Mouse (Mus musculus) limb, embryonic 11.5 days (tissue): ENCODE measurements around the gene Retnlg. TPM values are rescaled to one million over a fixed set of nuclear protein-coding genes. Genes with fewer than 3 reads are reported as not detected.
"Not testable (repeated sequence)": the region's sequence is repeated elsewhere in the genome, so short reads cannot be mapped to it uniquely, and the experiment has no call there.

ENCODE experiments used
- ATAC-seq: fragments of 200-750 bp; cut with Nextera tagmentation; 2 replicates; pipeline ENCODE4 v1.8.0; 2017; ENCODE audit warnings: low read depth; ENCODE audit not compliant: insufficient number of reproducible peaks, low FRiP score, low TSS enrichment
- DNase-seq: peaks from one replicate; pipeline ENCODE4 v3.0.0-alpha.2; 2015; ENCODE audit warnings: low spot score
- H3K27ac ChIP-seq: fragments of 300-500 bp; sonication (generic); replicated peaks from 2 replicates; pipeline ENCODE4 v1.5.1; 2014; ENCODE audit warnings: low read depth, mild to moderate bottlenecking, low read length
- H3K27me3 ChIP-seq: fragments of 300-500 bp; sonication (generic); 2 replicates; pipeline ENCODE4 v1.6.1; 2014; ENCODE audit warnings: mild to moderate bottlenecking, low read length, mixed read lengths; ENCODE audit not compliant: control insufficient read depth, insufficient read depth
- H3K36me3 ChIP-seq: fragments of 300-500 bp; sonication (generic); 2 replicates; pipeline ENCODE4 v1.6.1; 2014; ENCODE audit warnings: mild to moderate bottlenecking, low read length, moderate library complexity, mixed read lengths; ENCODE audit not compliant: control insufficient read depth, insufficient read depth
- H3K4me1 ChIP-seq: fragments of 300-500 bp; sonication (generic); 2 replicates; pipeline ENCODE4 v1.6.1; 2014; ENCODE audit warnings: low read length, mixed read lengths; ENCODE audit not compliant: control insufficient read depth, insufficient read depth
- H3K4me2 ChIP-seq: fragments of 300-500 bp; sonication (generic); 2 replicates; pipeline ENCODE4 v1.6.1; 2014; ENCODE audit warnings: low read depth, mild to moderate bottlenecking, moderate library complexity; ENCODE audit not compliant: severe bottlenecking
- H3K4me3 ChIP-seq: fragments of 300-500 bp; sonication (generic); 2 replicates; pipeline ENCODE4 v1.5.1; 2014; ENCODE audit warnings: low read depth, low read length
- H3K9ac ChIP-seq: fragments of 300-500 bp; sonication (generic); 2 replicates; pipeline ENCODE4 v1.6.1; 2014; ENCODE audit warnings: mild to moderate bottlenecking, low read length
- H3K9me3 ChIP-seq: fragments of 300-500 bp; sonication (generic); 2 replicates; pipeline ENCODE4 v1.6.1; 2016; ENCODE audit warnings: low read length; ENCODE audit not compliant: control insufficient read depth
- WGBS: fragments of 180-500 bp; shearing (Covaris S2); extraction: QIAGEN DNeasy Blood & Tissue Kit; methylation state at CpG from one replicate; pipeline ENCODE4 v1.1.7; 2014; 5-methylcytosine and 5-hydroxymethylcytosine counted together
- polyA plus RNA-seq: library from polyadenylated mRNA; unstranded; fragments of >200 nt; fragmentation: Nextera tagmentation; extraction: Ambion mirVana; gene quantifications from 2 replicates; pipeline ENCODE4 v1.2.1, GENCODE M21; 2014

The Retnlg gene
- polyA plus RNA-seq = not detected in 2 replicates

- Histone ChIP-seq H3K27ac (no peak within 1 kb of the TSS), H3K4me1 (no peaks in the 10 kb centered on the region), H3K36me3 (no peaks in the 10 kb centered on the region), H3K27me3 (no peaks in the 10 kb centered on the region), H3K9ac (no peak within 1 kb of the TSS), H3K4me3 (no peak within 1 kb of the TSS), H3K4me2 (no peak within 1 kb of the TSS), H3K9me3 (no peaks in the 10 kb centered on the region)
- 82% methylated on average over 4 of the region's 4 CpGs for WGBS
- DNase-seq = no peak
- ATAC-seq = no peak
Observed at GRCm38 (mm10) chr16:48872321-48872720, at the start of gene Retnlg. Gene Retnlg (plus strand): TSS chr16:48872621.

DNA sequence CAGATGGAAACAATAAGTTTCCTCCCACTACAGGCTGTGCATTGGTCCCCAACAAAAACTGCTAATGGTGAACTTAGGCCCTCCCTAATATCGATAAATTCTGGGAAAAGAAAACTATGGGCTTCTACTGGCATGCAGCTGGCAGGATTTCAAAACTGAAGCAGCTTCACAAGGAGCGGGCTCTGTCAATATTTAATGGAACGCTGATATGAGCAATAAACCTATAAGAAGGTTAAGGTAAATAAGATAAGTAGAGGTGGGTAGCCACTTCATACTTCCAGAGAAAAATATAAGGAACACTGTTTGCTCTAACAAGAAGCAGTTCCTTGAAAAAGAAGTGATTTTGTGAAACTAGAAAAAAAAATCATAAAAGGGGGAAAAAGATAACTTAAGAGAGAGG is 45.9 kb upstream of the Retnlg start:
- Histone ChIP-seq H3K4me1 (no peaks in the 10 kb centered on the region), H3K36me3 (no peaks in the 10 kb centered on the region), H3K27ac (no peak overlapping the region), H3K4me3 (no peak overlapping the region), H3K27me3 (no peaks in the 10 kb centered on the region), H3K4me2 (no peak overlapping the region), H3K9me3 (no peaks in the 10 kb centered on the region), H3K9ac (no peak overlapping the region)
- DNase-seq (no peak), ATAC-seq (no peak)
- 88% methylated on average over 3 of the region's 3 CpGs for WGBS

DNA sequence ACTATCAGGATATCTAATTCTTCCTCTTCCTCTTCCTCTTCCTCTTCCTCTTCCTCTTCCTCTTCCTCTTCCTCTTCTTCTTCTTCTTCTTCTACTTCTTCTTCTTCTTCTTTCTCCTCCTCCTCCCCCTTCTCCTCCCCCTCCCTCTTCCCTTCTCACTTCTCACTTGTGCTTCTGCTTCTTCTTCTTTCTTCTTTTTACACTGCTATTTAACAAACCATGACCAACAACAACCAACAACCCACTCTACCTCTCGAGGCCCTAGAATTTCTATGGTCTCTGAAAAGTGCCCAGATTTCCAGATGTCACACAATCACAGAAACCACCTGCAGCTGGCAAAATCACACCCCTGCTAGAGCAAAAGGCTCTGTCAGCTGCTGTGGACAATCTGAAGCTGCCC is 44.8 kb upstream of the Retnlg start:
- no peaks in the 10 kb centered on the region for H3K9me3 ChIP-seq
- no peaks in the 10 kb centered on the region for H3K4me1 ChIP-seq
- DNase-seq = no peak
- 69% methylated on average over 1 of the region's 1 CpGs for WGBS
- ATAC-seq = no peak
- H3K4me2 ChIP-seq = no peak overlapping the region
- no peaks in the 10 kb centered on the region for H3K27me3 ChIP-seq
- no peak overlapping the region for H3K27ac ChIP-seq
- H3K9ac ChIP-seq = no peak overlapping the region
- H3K4me3 ChIP-seq = no peak overlapping the region
- H3K36me3 ChIP-seq = no peaks in the 10 kb centered on the region

DNA sequence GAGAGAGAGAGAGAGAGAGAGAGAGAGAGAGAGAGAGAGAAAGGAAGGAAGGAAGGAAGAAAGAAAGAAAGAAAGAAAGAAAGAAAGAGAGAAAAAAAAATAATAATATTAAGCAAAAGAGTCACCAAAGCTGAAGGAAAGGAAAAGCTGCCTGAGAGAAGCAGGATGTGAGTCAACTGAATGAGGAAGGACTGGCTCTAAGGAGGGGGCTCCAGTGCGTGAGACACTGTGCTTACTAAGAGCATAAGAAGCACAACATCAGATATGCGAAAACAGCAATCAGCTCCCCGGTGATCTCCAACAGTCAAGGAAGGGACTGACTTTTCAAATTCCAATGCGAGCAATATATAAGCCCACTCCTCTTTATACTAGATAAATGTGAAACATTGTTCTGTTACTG is 43.4 kb upstream of the Retnlg start:
- ATAC-seq = no peak

GRCm38 (mm10) chr16:48832055-48832454 is 40.4 kb upstream of the Retnlg start:
- Histone ChIP-seq H3K4me2 (no peak overlapping the region), H3K36me3 (no peaks in the 10 kb centered on the region), H3K4me1 (no peaks in the 10 kb centered on the region), H3K9ac (no peak overlapping the region), H3K9me3 (no peaks in the 10 kb centered on the region), H3K4me3 (no peak overlapping the region), H3K27me3 (no peaks in the 10 kb centered on the region), H3K27ac (no peak overlapping the region)
- 68% methylated on average over 8 of the region's 8 CpGs for WGBS
- DNase-seq (no peak), ATAC-seq (no peak)

More for the DNA sequence above, 43.4 kb upstream of the Retnlg start:
- Histone ChIP-seq H3K36me3 (no peaks in the 10 kb centered on the region), H3K9ac (no peak overlapping the region), H3K9me3 (no peaks in the 10 kb centered on the region), H3K4me2 (no peak overlapping the region), H3K4me1 (no peaks in the 10 kb centered on the region), H3K27ac (no peak overlapping the region), H3K27me3 (no peaks in the 10 kb centered on the region), H3K4me3 (no peak overlapping the region)
- WGBS = 88% methylated on average over 4 of the region's 4 CpGs
- DNase-seq = no peak

GRCm38 (mm10) chr16:48833626-48834025 is 38.8 kb upstream of the Retnlg start:
- not testable (repeated sequence) for ATAC-seq, H3K9ac ChIP-seq, H3K27ac ChIP-seq, H3K27me3 ChIP-seq, H3K36me3 ChIP-seq, H3K4me1 ChIP-seq, DNase-seq, H3K4me3 ChIP-seq, H3K9me3 ChIP-seq, H3K4me2 ChIP-seq
- 65% methylated on average over 1 of the region's 1 CpGs for WGBS

GRCm38 (mm10) chr16:48842266-48842665 is 30.2 kb upstream of the Retnlg start, which contains the start of gene Retnla:
Gene Retnla (plus strand): TSS chr16:48842551.
- WGBS = 78% methylated on average over 3 of the region's 3 CpGs
- Histone ChIP-seq H3K9ac (no peak within 1 kb of the TSS), H3K27ac (no peak within 1 kb of the TSS), H3K36me3 (no peaks in the 10 kb centered on the region), H3K9me3 (no peaks in the 10 kb centered on the region), H3K4me1 (no peaks in the 10 kb centered on the region), H3K4me2 (no peak within 1 kb of the TSS), H3K4me3 (no peak within 1 kb of the TSS), H3K27me3 (no peaks in the 10 kb centered on the region)
- no peak for DNase-seq
- no peak for ATAC-seq

GRCm38 (mm10) chr16:48843671-48844386 is 28.6 kb upstream of the Retnlg start:
- Histone ChIP-seq H3K36me3 (no peaks in the 10 kb centered on the region), H3K4me2 (no peak overlapping the region), H3K4me3 (no peak overlapping the region), H3K27ac (no peak overlapping the region), H3K4me1 (no peaks in the 10 kb centered on the region), H3K9ac (no peak overlapping the region), H3K9me3 (no peaks in the 10 kb centered on the region), H3K27me3 (no peaks in the 10 kb centered on the region)
- ATAC-seq = no peak
- WGBS = 92% methylated on average over 4 of the region's 4 CpGs
- no peak for DNase-seq

DNA sequence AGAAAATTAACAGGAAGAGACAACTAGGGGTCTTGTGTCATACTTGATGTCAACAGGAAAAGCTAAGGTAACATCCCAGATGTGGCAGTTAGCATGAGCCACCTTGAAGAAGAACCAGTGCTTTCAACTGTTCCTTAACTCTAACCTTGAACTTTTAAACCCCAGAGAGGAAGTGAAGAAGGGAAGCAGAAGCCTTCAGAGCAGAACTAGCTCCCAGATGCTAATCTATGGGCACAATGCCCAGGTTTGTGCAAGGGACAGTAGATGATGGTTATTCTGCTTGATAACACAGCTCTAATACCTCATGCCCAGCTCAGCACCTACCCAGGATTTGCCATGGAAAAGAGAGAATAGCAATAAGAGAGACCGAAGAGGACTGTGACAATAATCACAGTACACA is 7.4 kb upstream of the Retnlg start:
- not testable (repeated sequence) for H3K4me3 ChIP-seq, H3K27me3 ChIP-seq, H3K27ac ChIP-seq, DNase-seq, H3K4me1 ChIP-seq, H3K4me2 ChIP-seq, H3K9me3 ChIP-seq, H3K36me3 ChIP-seq, ATAC-seq, H3K9ac ChIP-seq
- 91% methylated on average over 1 of the region's 1 CpGs for WGBS
